Mouse (Mus musculus) cerebellum, adult 2 months (tissue): ENCODE data around the gene Zfp398.

Experiments
- CTCF ChIP-seq: fragments of 200-500 bp; IDR thresholded peaks from 2 replicates; pipeline ENCODE4 v1.5.1; 2011; ENCODE audit warnings: low read depth, mild to moderate bottlenecking, control low read depth, low read length, moderate library complexity, borderline replicate concordance; ENCODE audit not compliant: insufficient read depth
- POLR2A ChIP-seq: fragments of 200-500 bp; IDR thresholded peaks from 2 replicates; pipeline ENCODE4 v1.6.1; 2011; ENCODE audit warnings: low read length, control low read depth, borderline replicate concordance; ENCODE audit not compliant: insufficient read depth

DNA sequence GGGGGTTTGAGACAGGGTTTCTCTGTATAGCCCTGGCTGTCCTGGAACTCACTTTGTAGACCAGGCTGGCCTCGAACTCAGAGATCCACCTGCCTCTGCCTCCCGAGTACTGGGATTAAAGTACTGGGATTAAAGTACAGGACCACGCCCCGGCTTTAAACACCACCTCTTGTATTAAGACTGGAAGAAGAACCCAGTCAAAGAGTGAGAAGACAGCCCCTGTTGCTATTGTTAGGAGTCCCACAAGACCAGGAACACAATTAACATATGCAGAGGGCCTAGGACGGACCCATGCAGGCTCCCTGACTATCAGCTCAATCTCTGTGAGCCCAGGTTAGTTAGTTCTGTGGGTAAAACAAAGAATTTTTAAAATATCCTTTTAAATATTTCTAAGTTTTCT, 36.8 kb downstream of the Zfp398 start:
- TF ChIP-seq POLR2A: no peak
- TF ChIP-seq CTCF: no peak
